Mouse (Mus musculus) lung, adult 18-20 months (tissue): ENCODE measurements around the gene Olfr132.
"Not testable (repeated sequence)": the region's sequence is repeated elsewhere in the genome, so short reads cannot be mapped to it uniquely, and the experiment has no call there.

Experiments used
- DNase-seq, 2 experiments: peaks; one replicate each; pipeline ENCODE4 v3.0.0; 2022; ENCODE audit warnings: mixed read lengths in 2 of 2

Gene Olfr132

GRCm38 (mm10) chr17:38134426-38134825, at the start of gene Olfr132:
Gene Olfr132, minus strand, starts transcription at chr17:38134526.
- DNase-seq, result no peak

DNA sequence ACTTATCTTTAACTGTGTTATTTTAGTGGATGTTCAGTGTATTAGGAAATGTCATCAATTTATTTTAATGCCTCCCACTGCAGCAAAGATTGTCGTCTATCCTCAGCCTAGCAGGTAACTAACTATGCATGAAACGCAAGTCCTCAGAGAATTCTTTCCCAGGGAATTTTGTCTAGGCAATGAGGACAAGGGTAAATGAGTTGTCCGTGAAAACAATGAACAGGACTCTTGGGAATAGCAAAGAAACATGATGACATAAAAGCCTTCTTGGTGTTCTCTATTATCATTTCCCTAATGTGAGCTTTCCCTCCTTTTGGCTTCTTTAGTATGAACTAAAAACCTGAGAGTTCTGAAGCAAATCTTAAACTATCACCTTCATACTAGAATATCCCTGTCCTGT, 36.8 kb upstream of the Olfr132 start, which contains the start of gene Olfr134:
TSS of gene Olfr134 (plus strand) at position 301 of the 400 bp plus-strand sequence.
- no peak for DNase-seq

DNA sequence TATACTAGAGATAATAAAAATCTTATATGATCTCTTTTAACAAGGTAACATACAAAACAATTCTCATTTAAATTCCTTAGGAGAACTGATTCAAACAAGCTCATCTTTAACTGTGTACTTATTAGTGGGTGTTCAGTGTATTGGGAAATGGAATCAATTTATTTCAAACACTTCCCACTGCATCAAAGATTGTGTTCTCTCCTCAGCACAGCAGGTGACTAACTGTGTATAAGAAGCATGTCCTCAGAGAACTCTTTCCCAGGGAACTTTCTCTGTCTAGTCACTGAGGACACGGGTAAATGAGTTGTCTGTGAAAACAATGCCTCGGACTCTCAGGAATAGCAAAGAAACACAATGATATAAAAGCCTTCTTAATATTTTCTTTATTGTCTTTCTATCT, 10.7 kb upstream of the Olfr132 start, which contains the start of gene Olfr133:
TSS of gene Olfr133 (plus strand) at position 301 of the 400 bp plus-strand sequence.
- no peak for DNase-seq

GRCm38 (mm10) chr17:38125371-38125770, 9.0 kb downstream of the Olfr132 start:
- DNase-seq, result not testable (repeated sequence)

DNA sequence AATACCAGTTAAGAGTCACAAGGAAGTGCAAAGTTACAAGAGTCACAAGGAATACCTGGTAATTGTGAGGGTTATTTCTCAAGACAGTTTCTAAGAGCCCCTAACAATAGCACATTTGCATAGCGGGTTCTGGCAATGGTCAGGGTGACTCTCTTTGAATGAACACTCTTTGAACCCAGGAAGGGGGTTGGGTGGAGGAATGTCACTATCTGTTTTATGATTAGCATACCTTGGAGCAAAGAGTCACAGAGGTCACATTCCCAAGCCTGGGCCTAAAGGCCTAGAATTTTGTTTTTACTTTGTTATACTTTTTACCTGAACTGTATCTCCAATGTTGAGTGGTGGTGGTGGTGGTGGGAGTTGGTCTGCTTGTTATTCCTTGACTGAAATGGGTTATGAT, 10.1 kb downstream of the Olfr132 start:
- not testable (repeated sequence) for DNase-seq

DNA sequence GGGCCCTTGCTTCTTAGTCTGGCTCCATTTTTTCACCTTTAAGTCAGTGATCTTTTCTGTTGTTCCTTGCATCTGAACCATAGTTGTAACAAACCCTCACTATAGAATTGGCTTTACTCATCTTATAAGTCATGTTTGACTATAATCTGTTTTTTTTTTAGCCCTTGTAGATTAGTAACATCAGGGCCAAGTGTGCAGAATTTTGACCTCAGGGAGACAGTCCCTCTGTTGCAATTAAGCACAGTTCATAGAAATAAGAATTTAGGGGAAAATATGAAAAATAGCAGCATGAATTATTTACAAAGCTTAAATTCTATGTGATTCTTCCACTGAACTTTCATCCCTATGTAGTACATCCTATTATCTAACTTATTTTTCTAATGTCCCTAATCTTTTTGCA, 45.7 kb downstream of the Olfr132 start, which contains the start of gene Olfr131:
TSS of gene Olfr131 (minus strand) at position 101 of the 400 bp plus-strand sequence.
- no peak for DNase-seq

- no peak for DNase-seq
Observed at GRCm38 (mm10) chr17:38082364-38082763, 52.0 kb downstream of the Olfr132 start.
